Mouse (Mus musculus) T-helper 2 cell (primary cell): ENCODE results near the gene Glrx2.
"Not testable (repeated sequence)": the region's sequence is repeated elsewhere in the genome, so short reads cannot be mapped to it uniquely, and the experiment has no call there.

ENCODE experiments used
- in situ Hi-C: fragments of 300-600 bp; cut with MboI, MseI; formaldehyde crosslinking; loops from one replicate; pipeline ENCODE4 v1.15.1; 2025; ENCODE audit warnings: high pct_unique_total_duplicates

Gene Glrx2

GRCm38 (mm10) chr1:143716038-143716437 lies at the start of gene Glrx2:
Gene Glrx2 (plus strand): TSS chr1:143716338.
- in situ Hi-C loops: not testable (repeated sequence)

DNA sequence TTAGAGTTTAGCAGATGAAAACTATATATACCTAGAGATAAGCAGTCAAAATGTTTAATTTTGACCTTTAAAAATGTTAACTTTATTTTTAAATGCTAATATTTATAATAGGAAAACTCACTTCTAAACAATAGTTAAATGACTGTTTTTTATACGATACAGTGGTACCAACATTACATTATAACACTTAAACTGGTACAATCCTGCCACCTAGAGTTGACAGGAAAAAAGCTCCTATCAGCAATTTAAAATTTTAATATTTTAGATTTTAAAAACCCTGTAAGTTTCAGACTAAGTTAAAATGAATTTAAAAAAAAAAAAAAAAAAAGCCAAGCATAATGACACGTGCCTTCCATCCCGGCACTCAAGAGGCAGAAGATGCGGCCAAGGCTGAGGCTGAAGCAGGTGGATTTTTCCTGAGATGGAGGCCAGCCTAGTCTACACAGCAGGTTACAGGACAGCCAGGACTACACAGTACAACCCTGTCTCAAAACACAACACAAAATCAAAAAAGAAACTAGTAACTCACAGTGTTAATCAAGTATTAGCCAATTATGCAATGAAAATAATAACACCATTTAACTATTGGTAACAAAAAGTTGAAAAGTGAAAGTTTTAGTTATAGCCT lies 40.3 kb upstream of the Glrx2 start:
- in situ Hi-C loops: no loop called here

DNA sequence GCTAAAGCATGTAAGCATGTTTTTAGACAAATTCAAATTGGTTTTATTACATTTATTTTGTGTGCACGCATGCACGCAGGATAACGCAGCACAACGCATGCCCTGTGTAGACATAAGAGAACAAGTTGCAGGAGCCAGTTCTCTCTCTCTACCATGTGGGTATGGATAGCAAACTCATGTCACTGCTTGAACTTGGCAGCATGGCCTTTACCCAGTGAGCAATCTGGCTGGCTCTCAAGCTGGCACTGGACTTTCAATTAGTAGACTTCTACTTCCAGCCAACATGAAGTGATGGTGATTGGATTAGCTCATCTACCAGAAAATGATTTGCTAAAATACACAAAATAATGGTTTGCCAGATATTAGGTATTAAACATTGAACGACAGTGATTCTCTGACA lies 35.0 kb upstream of the Glrx2 start:
- in situ Hi-C loops: no loop called here

DNA sequence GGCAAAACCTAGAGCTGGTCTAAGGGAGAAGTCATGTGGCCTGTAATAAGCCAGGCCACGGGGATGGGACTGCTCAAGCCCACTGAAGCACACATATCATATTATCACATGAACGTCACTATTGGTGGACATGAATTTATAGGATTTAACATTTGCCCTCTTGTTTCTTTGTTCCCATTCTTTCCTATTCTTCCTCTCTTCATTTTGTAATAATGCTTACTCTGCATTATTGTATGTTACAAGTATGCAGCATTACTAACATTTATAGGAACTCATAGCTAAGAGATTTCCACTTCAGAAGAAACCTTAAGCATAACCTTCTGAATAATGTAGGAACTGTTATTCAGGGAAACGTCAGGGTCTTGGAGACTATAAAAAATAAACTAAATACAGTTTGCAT lies 31.3 kb upstream of the Glrx2 start:
- in situ Hi-C loops: no loop called here

DNA sequence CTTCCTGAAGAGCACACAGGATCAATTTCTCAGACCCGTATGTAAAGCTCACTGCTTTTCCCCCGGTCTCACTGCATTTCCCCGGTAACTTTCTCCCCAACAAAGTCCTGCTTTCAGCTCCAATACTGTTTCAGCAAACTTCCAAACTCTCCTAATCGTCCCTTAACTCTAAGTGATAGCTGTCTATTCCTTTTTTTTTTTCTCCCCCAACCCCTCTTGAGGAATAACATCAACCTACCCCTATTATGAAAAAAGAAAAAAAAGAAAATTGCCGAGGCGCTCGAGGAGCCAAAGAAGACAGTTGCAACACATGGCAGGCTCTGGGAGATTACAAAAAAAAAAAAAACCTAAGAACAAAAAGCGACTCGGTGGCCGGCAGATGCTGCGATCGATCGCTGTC lies 14.4 kb upstream of the Glrx2 start:
- in situ Hi-C loops: loop anchor here (5.0 kb wide), 1 partner anchor 71 kb away; no protein-coding TSS in a partner anchor

DNA sequence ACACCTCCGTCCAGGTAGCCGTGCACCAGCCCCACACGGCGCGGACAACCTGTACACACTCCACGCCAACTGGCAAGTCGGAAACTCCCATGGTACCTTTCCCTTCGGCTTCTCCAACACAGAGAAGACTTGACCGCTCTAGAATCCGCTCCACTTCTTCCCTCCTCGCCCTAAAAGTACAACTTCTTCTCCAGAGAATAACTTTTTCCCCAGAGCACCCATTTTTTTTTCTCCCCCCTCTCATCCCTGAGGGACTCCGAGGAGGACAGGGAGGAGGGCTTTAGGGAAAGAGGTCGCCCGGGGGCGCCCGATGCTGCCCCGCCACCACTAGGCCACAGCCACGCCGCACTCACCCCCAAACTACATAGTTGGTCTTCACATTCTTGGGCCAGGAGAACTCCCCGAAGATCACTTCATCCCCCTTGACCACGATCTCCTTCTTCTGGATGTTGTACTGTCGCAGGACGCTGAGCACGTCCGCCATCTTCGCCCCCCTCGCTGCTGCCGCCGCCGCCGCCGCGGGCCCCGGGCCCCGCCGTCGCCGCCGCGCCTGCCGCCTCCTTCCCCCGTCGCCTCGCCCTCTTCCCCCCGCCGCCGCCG lies 13.9 kb upstream of the Glrx2 start:
- in situ Hi-C loops: loop anchor here (5.0 kb wide), 1 partner anchor 70 kb away; no protein-coding TSS in a partner anchor

GRCm38 (mm10) chr1:143702741-143703262 lies 13.3 kb upstream of the Glrx2 start, which contains the start of gene Cdc73:
Gene Cdc73 (minus strand): TSS chr1:143702893.
- in situ Hi-C loops: loop anchor here (5.0 kb wide), 1 partner anchor 69 kb away; no protein-coding TSS in a partner anchor

DNA sequence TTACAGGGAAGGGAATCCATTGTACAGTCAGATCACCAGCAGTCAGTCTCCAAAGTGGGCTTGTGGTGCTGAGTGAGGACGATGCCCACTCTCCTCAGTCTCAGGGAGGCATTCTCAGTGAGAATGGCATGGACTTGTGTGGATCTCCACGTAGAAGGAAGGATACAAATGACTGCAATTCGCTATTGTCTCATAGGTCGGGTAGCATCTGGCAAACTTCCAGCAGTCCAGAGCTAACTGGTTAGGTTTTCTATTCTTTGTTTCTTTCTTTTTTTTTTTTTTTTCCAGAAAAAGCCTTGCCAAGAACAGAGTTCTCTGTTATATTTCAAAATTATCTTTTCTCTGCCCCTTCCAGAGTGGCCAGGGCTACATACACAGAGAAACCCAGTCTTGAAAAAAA lies 9.1 kb upstream of the Glrx2 start:
- in situ Hi-C loops: no loop called here

- in situ Hi-C loops: no loop called here
Observed at GRCm38 (mm10) chr1:143708361-143708760, 7.8 kb upstream of the Glrx2 start.

GRCm38 (mm10) chr1:143709966-143710626 lies 6.0 kb upstream of the Glrx2 start:
- in situ Hi-C loops: no loop called here

DNA sequence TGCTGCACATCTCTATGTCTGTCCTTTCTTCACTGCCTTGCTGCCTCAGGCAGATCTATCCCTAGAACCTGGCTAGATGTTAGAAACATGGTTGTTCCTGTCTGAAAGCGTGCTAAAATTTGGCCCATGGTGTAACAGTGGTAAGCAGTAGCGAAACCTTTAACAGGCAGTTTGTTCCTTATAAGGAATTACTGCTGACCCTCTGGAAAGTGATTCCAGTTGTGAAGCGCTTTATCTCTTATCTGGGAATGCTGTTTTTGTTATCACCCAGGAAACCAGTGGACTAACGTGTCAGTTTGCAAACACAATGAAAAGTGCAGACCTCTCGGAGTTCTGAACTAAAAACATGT lies 5.5 kb upstream of the Glrx2 start:
- in situ Hi-C loops: no loop called here

DNA sequence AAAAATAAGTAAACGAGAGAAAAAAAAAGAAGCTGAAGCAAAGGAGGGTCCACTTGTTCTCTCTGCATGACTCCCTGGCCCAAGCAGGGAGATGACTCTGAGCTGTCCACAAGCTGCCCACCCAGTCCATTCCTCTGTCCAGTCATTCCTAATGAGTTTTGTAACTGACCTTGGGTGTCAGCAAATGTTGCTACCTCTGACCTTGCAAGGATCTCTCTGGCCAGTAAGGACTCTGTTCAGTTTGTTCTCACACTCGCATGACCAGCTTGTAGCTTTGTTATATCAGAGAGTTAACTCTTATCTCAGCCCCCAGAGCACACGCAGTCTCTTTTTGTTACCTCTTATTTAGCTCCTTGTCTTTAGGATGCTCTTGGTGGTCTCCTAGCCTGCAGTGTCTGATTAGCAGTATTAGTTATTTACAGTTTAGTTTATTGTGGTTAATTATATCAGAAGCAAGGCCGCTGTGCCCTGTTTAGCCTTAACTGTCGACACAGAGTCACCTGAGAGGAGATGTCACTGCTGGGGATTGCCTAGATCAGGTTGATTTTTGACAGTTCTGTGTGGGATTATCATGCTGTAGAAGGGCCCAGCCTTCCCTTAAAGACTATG lies 8.4 kb downstream of the Glrx2 start:
- in situ Hi-C loops: no loop called here

DNA sequence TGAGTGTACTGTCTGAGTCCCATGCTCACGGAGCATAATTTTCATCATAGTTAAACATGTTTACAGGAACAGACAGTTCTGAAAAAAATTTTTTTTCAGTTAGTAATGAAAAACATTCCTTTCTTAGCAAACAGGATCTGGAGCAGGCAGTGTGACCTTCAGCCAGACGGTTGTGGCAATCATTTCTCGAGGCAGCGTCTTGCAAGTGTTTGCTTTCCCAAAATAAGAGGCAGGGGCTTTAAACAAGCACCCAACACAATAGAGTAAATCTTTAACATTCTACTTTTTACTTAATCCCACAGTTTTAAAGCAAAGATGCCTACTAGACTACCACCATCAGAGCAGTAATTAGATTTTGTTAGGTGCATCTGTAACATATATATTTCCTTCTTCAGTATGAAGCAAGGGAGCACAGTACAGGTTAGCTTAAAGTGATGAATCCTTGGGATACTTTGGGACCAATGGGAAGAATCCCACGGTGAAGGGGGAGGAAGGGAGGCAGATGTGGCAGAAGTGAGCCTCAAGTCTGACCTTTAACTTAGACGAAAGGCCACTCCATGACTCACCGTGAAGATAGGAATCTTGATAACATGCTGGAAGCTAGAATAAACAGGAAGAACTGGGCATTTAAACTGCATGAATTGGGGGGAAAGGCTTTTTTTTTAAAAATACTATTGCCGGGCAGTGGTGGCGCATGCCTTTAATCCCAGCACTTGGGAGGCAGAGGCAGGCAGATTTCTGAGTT lies 11.7 kb downstream of the Glrx2 start:
- in situ Hi-C loops: no loop called here

DNA sequence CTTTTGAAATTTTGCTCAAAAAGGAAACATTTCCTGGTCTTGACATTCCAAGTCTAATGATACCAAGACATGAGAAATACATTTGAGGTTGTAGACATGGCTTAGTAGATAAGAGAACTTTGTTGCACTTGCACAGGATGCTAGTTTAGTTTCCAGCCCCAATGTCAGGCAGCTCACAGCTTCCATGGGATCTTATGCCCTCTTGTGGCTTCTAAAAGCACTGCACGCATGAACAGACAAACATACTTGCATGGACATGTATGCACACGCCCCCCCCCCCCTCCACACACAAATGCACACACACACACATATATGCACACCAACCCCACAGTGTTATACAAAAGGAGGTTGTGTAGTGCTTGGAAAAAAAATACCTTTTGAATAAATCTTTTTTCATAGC lies 14.8 kb downstream of the Glrx2 start:
- in situ Hi-C loops: no loop called here

- in situ Hi-C loops: no loop called here
Observed at GRCm38 (mm10) chr1:143731691-143732090, 15.6 kb downstream of the Glrx2 start.

GRCm38 (mm10) chr1:143733914-143734410 lies 17.8 kb downstream of the Glrx2 start:
- in situ Hi-C loops: no loop called here

GRCm38 (mm10) chr1:143738811-143739210 lies 22.7 kb downstream of the Glrx2 start:
- in situ Hi-C loops: no loop called here

- in situ Hi-C loops: no loop called here
Observed at GRCm38 (mm10) chr1:143739361-143740350, 23.5 kb downstream of the Glrx2 start.

GRCm38 (mm10) chr1:143740581-143740980 lies 24.4 kb downstream of the Glrx2 start:
- in situ Hi-C loops: no loop called here

DNA sequence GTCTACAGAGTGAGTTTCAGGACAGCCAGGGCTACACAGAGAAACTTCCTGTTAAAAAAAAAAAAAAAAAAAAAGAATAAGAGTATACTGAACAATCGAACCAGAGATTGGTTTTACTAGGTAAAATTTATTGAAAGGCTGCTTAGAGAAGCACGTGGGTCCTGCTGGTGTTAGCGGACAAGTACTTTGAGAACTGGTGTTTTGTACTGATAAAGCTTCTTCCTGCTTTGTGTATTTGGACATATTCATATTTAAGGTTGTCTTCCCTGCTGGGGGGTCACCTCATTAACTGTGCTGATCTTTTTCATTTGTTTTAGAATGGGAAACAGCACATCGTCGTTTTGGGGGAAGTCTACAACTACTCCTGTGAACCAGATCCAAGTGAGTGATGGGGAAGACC lies 25.2 kb downstream of the Glrx2 start:
- in situ Hi-C loops: no loop called here
